Mouse (Mus musculus) cerebellum, adult 2 months (tissue): ENCODE data around the gene Fbxl13.

ENCODE experiments used
- CTCF ChIP-seq: fragments of 200-500 bp; IDR thresholded peaks from 2 replicates; pipeline ENCODE4 v1.5.1; 2011; ENCODE audit warnings: low read depth, mild to moderate bottlenecking, control low read depth, low read length, moderate library complexity, borderline replicate concordance; ENCODE audit not compliant: insufficient read depth
- POLR2A ChIP-seq: fragments of 200-500 bp; IDR thresholded peaks from 2 replicates; pipeline ENCODE4 v1.6.1; 2011; ENCODE audit warnings: low read length, control low read depth, borderline replicate concordance; ENCODE audit not compliant: insufficient read depth

DNA sequence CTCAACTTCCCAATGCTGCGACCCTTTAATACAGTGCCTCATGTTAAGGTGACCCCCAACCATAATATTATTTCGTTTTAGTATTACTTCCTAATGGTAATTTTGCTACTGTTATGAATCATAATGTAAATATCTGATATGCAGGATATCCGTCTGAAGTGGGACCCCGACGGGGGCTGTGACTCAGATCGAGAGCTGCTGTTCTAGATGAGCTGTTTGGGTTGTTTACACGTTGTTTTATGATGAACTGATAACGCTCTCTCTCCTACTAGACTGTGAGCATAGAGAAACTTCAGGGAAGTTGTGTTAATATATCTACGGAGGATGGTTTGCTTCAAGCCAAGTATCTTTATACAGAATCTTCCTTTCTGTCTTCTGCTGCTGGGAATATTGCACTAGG lies 207.0 kb downstream of the Fbxl13 start:
- TF ChIP-seq POLR2A (no peak), CTCF (no peak)
